Mouse (Mus musculus) urinary bladder, postnatal 36 days (tissue): ENCODE measurements around the gene Mesp2.
A peak's percentile ranks its signal among the peaks of the same experiment; 100 is the strongest.
"Not testable (repeated sequence)": the region's sequence is repeated elsewhere in the genome, so short reads cannot be mapped to it uniquely, and the experiment has no call there.

Source experiments
- DNase-seq, 2 experiments: peaks; one replicate each; pipeline ENCODE4 v3.0.0; 2022; ENCODE audit warnings: low spot score in 2 of 2, mixed read lengths in 1 of 2

The Mesp2 gene

DNA sequence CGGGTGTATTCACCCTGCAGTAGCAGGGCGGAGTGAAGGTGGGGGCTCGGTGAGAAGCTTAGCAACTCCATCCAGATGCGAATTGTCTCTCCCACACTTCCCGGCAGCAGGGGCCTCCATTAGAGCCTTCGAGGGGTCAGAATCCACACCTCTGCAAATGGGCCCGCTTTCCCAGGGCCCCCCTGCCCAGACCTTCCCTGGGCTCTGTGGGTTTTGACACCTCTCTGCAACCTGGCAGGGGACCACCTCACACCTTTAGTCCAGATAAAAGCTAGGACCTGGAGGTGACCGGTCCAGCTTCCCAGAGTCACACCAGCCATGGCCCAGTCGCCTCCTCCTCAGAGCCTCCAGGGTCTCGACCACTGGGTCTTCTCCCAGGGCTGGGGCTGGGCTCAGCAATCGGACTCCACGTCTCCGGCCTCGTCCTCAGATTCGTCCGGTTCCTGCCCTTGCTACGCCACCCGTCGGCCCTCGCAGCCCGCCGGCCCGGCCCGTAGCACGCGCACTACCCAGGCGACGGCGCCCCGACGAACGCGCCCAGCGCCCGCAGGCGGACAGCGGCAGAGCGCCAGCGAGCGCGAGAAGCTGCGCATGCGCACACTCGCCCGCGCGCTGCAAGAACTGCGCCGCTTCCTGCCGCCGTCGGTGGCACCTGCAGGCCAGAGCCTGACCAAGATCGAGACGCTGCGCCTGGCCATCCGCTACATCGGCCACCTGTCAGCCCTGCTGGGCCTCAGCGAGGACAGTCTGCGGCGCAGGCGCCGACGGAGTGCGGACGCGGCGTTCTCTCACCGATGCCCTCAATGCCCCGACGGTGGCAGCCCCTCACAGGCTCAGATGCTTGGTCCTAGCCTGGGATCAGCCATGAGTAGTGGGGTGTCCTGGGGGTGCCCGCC is at the start of gene Mesp2:
Gene Mesp2, plus strand, starts transcription at position 117 of the 896 bp plus-strand sequence.
- peak; percentile 50 to 68 for DNase-seq

DNA sequence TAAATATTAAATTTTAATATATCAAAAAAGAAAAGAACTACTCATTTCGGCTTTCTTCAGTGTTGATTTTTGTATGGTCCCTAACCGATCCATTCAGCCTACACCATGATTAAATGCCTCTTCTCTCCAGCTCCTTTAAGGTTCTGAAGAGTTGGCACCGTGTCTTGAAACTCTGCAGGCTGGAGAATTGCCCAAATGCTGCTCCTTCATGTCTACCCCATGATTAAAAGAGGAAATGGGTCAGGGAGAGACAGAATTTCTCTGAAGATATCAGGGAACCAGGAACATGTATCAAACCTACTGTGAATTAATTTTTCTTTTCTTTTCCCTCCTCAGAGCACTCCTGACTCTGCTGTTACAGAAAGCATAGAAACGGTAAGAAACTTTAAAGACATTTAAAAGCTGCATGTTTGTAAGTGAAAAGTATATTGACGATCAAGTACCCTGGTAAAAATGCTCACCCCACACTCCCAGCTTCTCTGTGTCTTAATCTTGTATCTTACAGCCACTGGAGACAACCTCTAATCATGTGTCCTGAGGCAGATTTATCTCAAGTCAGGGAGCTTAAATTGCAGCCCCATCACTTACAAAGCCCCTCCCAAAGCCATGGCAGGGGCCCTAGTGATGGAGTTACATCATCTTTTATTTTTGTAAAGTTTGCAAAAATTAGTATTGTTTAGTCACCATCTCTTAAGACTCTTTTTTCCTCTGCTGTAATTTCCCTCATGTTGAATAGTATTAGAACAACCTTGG is 49.2 kb upstream of the Mesp2 start:
- DNase-seq, result no peak

- no peak for DNase-seq
Measured at GRCm38 (mm10) chr7:79762106-79762505, 48.4 kb upstream of the Mesp2 start.

DNA sequence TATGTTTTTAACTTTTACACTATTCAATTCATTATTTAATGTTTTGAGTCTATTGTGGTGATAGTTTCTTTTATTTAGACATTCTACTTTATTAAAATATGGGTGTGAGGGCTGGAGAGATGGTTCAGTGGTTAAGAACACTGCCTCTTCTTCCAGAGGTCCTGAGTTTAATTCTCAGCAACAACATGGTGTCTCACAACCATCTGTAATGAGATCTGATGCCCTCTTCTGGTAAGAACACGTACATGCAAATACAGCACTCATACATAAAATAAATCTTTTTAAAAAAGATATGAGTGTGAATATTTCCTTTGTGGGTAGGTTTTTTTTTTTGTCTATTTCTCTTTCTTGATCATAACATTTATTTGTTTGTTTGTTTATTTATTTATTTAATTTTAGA is 44.5 kb upstream of the Mesp2 start:
- DNase-seq, result no peak

GRCm38 (mm10) chr7:79769664-79770063 is 40.9 kb upstream of the Mesp2 start:
- no peak for DNase-seq

- no peak for DNase-seq
Measured at GRCm38 (mm10) chr7:79771561-79772512, 38.7 kb upstream of the Mesp2 start.

GRCm38 (mm10) chr7:79780647-79781626 is 29.6 kb upstream of the Mesp2 start:
- peak; percentile 59 to 75 for DNase-seq

DNA sequence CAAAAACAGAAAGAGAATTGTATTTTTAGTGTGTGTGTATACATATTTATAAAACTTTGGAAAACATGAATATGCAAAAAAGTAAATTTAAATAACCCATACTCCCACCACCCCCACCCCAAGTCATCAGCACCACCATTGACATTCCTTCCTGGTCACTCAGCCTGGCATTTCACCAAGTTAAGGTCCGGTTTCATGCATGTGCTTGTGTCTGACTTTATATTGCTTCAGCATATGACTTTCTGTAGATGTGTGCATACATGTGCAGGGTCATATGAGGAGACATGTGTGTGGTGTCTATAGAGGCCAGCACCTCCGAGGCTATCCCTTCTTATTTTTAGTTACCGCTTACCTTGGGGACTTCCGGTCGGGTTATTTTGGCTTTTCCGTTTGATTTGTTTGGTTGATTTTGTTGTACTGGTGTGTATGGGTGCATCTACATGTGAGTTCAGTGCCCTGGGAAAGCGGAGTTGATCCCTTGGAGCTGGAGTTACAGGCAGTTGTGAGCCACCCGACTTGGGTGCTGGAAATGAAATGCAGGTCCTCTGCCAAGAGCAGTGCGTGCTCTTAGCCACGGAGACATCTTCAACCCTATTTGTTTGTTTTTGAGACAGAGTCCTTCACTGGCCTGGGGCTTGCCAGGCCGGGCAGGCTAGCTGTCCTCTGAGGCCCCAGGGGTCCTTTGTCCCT is 28.6 kb upstream of the Mesp2 start:
- no peak for DNase-seq

- no peak for DNase-seq
Measured at GRCm38 (mm10) chr7:79782516-79782855, 28.0 kb upstream of the Mesp2 start.

DNA sequence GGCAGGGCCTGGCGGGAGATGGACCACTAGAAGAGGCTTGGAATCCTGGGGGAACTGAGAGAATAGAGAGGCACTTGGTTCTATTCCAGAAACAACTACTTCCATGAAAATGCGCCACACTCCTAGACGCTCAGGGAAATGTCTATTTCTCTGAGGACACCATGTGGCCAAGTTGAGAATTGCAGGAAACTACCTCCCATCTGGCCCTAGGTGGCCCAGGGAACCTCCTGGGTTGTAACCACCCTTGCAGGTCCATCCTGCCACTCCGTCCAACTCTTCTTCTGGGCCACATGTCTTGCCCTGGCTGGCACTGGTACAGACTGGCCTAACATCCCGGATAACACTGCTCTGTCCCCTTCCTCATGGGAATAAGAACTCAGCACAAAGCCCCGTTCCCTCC is 24.2 kb upstream of the Mesp2 start:
- peak; percentile 60 to 65 for DNase-seq

- not testable (repeated sequence) for DNase-seq
Measured at GRCm38 (mm10) chr7:79789812-79790211, 20.7 kb upstream of the Mesp2 start.

GRCm38 (mm10) chr7:79792635-79793421 is 17.7 kb upstream of the Mesp2 start:
- DNase-seq, result no peak

- no peak for DNase-seq
Measured at GRCm38 (mm10) chr7:79793688-79794087, 16.8 kb upstream of the Mesp2 start, which contains the start of gene Mesp1. Gene Mesp1 (minus strand): TSS chr7:79793788.

DNA sequence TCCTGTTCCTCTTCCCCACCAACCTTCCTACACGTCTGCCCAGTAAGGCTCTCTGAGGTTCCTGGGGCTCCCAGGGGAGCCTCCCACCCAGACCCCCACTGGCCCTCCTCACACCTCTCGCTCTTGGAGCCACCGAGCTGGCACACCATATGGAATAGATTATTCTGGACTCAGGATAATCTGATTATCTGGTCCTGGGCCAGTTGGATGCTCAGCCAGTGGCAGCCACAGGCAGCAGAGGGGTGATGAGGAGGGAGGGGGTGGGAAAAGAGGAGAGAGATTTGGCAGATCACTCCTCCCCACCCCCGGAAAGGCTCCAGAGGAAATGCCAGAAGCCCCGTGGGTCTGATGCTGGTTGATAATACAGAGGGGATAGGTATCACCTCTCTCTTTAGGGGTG is 11.9 kb upstream of the Mesp2 start:
- DNase-seq, result no peak

- DNase-seq, result peak; percentile 75 to 84
Measured at GRCm38 (mm10) chr7:79799048-79799447, 11.5 kb upstream of the Mesp2 start.

GRCm38 (mm10) chr7:79799506-79799905 is 11.0 kb upstream of the Mesp2 start:
- no peak for DNase-seq

DNA sequence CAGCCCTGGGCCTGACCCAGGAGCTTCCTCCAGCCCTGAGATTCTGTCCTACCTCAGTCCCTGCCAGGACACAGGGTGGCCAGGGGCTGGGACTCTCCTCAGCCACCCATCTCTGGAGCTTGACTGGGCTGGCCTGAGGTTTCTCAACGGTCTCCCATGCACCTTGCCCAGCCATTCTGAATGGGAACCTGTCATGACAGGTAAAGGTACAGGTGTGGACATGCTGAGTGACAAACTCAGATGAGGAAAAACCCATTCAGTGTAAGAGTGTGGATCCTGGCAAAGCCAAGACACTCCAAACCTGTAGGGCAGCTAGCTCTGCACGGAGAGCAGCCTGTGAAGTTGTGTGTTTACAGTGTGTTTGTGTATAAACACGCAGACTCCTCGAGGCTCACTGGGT is 10.2 kb upstream of the Mesp2 start:
- DNase-seq, result peak in 1 of 2 experiments; percentile 50

GRCm38 (mm10) chr7:79801391-79801790 is 9.1 kb upstream of the Mesp2 start:
- DNase-seq, result no peak

GRCm38 (mm10) chr7:79802037-79802436 is 8.5 kb upstream of the Mesp2 start:
- DNase-seq, result no peak
